Mouse (Mus musculus): Measurements from ENCODE around the gene Ddx46. TPM values are rescaled to one million over a fixed set of nuclear protein-coding genes. Genes with fewer than 3 reads are reported as not detected.
"Not testable (repeated sequence)": the region's sequence is repeated elsewhere in the genome, so short reads cannot be mapped to it uniquely, and the experiment has no call there.

The Ddx46 gene
- polyA plus RNA-seq, 1 experiment from 2014 or later = 43.2 TPM

GRCm38 (mm10) chr13:55606899-55607623 lies 27.8 kb upstream of the Ddx46 start:
- Histone ChIP-seq H3K4me1 (peaks cover 10% of the 10 kb centered on the region; the same call in 1 of the 2 replicates), H3K4me2 (no peak overlapping the region), H3K36me3 (peaks cover 71% of the 10 kb centered on the region), H3K4me3 (no peak overlapping the region), H3K9me3 (no peaks in the 10 kb centered on the region), H3K27ac (no peak overlapping the region), H3K9ac (peak overlapping the region; percentile 11; the same call in 1 of the 2 replicates), H3K27me3 (no peaks in the 10 kb centered on the region)
- WGBS = 82% methylated on average over 10 of the region's 10 CpGs
- ATAC-seq (ENCODE audit: insufficient number of reproducible peaks, insufficient read depth, low FRiP score, low TSS enrichment, low read depth) = no peak

GRCm38 (mm10) chr13:55607624-55608006 lies 27.2 kb upstream of the Ddx46 start:
- no peak overlapping the region for H3K4me2 ChIP-seq
- no peak for ATAC-seq (ENCODE audit: insufficient number of reproducible peaks, insufficient read depth, low FRiP score, low TSS enrichment, low read depth)
- H3K27me3 ChIP-seq = no peaks in the 10 kb centered on the region
- H3K27ac ChIP-seq = no peak overlapping the region
- H3K9ac ChIP-seq = 0 out of 2 replicates have a peak overlapping the region, but pooled peaks have one; percentile 11
- H3K9me3 ChIP-seq = no peaks in the 10 kb centered on the region
- H3K36me3 ChIP-seq = peaks cover 71% of the 10 kb centered on the region
- H3K4me3 ChIP-seq = no peak overlapping the region
- WGBS = 97% methylated on average over 2 of the region's 2 CpGs
- H3K4me1 ChIP-seq = peaks cover 13% of the 10 kb centered on the region; the same call in 1 of the 2 replicates

GRCm38 (mm10) chr13:55611996-55612395 lies 22.8 kb upstream of the Ddx46 start:
- ATAC-seq (ENCODE audit: insufficient number of reproducible peaks, insufficient read depth, low FRiP score, low TSS enrichment, low read depth) = no peak
- Histone ChIP-seq H3K27ac (no peak overlapping the region), H3K9ac (no peak overlapping the region), H3K4me1 (peaks cover 13% of the 10 kb centered on the region; the same call in 1 of the 2 replicates), H3K9me3 (no peaks in the 10 kb centered on the region), H3K4me2 (no peak overlapping the region), H3K36me3 (peaks cover 43% of the 10 kb centered on the region), H3K4me3 (no peak overlapping the region), H3K27me3 (no peaks in the 10 kb centered on the region)
- WGBS = 35% methylated on average over 7 of the region's 7 CpGs

GRCm38 (mm10) chr13:55613471-55613870 lies 21.4 kb upstream of the Ddx46 start:
- Histone ChIP-seq H3K4me2 (no peak overlapping the region), H3K4me1 (peaks cover 13% of the 10 kb centered on the region; the same call in 1 of the 2 replicates), H3K27me3 (no peaks in the 10 kb centered on the region), H3K36me3 (peaks cover 28% of the 10 kb centered on the region), H3K27ac (no peak overlapping the region), H3K9me3 (no peaks in the 10 kb centered on the region), H3K4me3 (no peak overlapping the region), H3K9ac (no peak overlapping the region)
- 47% methylated on average over 5 of the region's 5 CpGs for WGBS
- no peak for ATAC-seq (ENCODE audit: insufficient number of reproducible peaks, insufficient read depth, low FRiP score, low TSS enrichment, low read depth)

DNA sequence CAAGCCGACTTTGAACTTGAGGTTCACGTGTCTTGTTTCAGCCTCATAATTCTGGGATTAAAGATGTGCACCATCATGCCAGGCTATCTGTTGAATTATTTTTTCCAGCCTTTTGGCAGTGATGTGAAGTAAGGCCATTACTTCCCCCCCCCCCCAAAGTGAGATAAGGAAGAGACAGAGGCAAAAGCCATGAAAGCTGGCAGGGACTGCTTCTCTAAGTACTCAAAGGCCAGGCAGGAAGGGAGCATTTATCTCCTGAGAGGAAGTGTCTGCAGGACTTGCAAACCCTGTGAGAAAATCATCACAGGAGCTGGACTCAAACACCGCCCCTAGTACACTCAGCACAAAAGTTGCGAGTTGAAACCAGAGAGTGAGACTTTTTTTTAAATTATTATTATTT lies 15.5 kb upstream of the Ddx46 start:
- peaks cover 15% of the 10 kb centered on the region for H3K4me1 ChIP-seq
- no peak overlapping the region for H3K4me3 ChIP-seq
- H3K9me3 ChIP-seq = no peaks in the 10 kb centered on the region
- H3K27me3 ChIP-seq = no peaks in the 10 kb centered on the region
- WGBS = 94% methylated on average over 4 of the region's 4 CpGs
- no peak for ATAC-seq (ENCODE audit: insufficient number of reproducible peaks, insufficient read depth, low FRiP score, low TSS enrichment, low read depth)
- H3K9ac ChIP-seq = no peak overlapping the region
- H3K4me2 ChIP-seq = no peak overlapping the region
- no peak overlapping the region for H3K27ac ChIP-seq
- no peaks in the 10 kb centered on the region; the same call in 1 of the 2 replicates for H3K36me3 ChIP-seq

GRCm38 (mm10) chr13:55620275-55620674 lies 14.6 kb upstream of the Ddx46 start:
- 69% methylated on average over 2 of the region's 2 CpGs for WGBS
- Histone ChIP-seq H3K27me3 (no peaks in the 10 kb centered on the region), H3K9ac (no peak overlapping the region), H3K9me3 (no peaks in the 10 kb centered on the region), H3K36me3 (peaks cover 8% of the 10 kb centered on the region), H3K4me1 (peaks cover 22% of the 10 kb centered on the region), H3K4me3 (no peak overlapping the region), H3K27ac (no peak overlapping the region), H3K4me2 (no peak overlapping the region)
- ATAC-seq (ENCODE audit: insufficient number of reproducible peaks, insufficient read depth, low FRiP score, low TSS enrichment, low read depth) = no peak

GRCm38 (mm10) chr13:55622156-55622648 lies 12.6 kb upstream of the Ddx46 start:
- H3K4me2 ChIP-seq = peak overlapping the region; percentile 86
- peak overlapping the region; percentile 86 for H3K4me3 ChIP-seq
- peak overlapping the region; percentile 90 for H3K27ac ChIP-seq
- not testable (repeated sequence) for ATAC-seq (ENCODE audit: insufficient number of reproducible peaks, insufficient read depth, low FRiP score, low TSS enrichment, low read depth); H3K27me3 ChIP-seq; H3K9me3 ChIP-seq
- WGBS = 24% methylated on average over 20 of the region's 20 CpGs
- H3K9ac ChIP-seq = peak overlapping the region; percentile 84
- peaks cover 26% of the 10 kb centered on the region for H3K4me1 ChIP-seq
- peaks cover 21% of the 10 kb centered on the region for H3K36me3 ChIP-seq

GRCm38 (mm10) chr13:55622649-55623541 lies 11.9 kb upstream of the Ddx46 start, which contains the start of gene Caml:
Gene Caml, plus strand, starts transcription at chr13:55623005.
- ATAC-seq (ENCODE audit: insufficient number of reproducible peaks, insufficient read depth, low FRiP score, low TSS enrichment, low read depth) = peak; percentile 96

GRCm38 (mm10) chr13:55635146-55635571 lies 332 bp downstream of the Ddx46 start:
- WGBS = under 1% methylated on average over 32 of the region's 40 CpGs

More at GRCm38 (mm10) chr13:55622649-55623541, 11.9 kb upstream of the Ddx46 start, which contains the start of gene Caml:
- peak within 1 kb of the TSS; percentile 90 for H3K27ac ChIP-seq
- H3K9ac ChIP-seq = peak within 1 kb of the TSS; percentile 84
- H3K9me3 ChIP-seq = no peaks in the 10 kb centered on the region
- H3K4me3 ChIP-seq = peak within 1 kb of the TSS; percentile 86
- peaks cover 25% of the 10 kb centered on the region for H3K36me3 ChIP-seq
- no peaks in the 10 kb centered on the region for H3K27me3 ChIP-seq
- peak within 1 kb of the TSS; percentile 86 for H3K4me2 ChIP-seq
- peaks cover 26% of the 10 kb centered on the region for H3K4me1 ChIP-seq
- under 1% methylated on average over 59 of the region's 59 CpGs for WGBS

DNA sequence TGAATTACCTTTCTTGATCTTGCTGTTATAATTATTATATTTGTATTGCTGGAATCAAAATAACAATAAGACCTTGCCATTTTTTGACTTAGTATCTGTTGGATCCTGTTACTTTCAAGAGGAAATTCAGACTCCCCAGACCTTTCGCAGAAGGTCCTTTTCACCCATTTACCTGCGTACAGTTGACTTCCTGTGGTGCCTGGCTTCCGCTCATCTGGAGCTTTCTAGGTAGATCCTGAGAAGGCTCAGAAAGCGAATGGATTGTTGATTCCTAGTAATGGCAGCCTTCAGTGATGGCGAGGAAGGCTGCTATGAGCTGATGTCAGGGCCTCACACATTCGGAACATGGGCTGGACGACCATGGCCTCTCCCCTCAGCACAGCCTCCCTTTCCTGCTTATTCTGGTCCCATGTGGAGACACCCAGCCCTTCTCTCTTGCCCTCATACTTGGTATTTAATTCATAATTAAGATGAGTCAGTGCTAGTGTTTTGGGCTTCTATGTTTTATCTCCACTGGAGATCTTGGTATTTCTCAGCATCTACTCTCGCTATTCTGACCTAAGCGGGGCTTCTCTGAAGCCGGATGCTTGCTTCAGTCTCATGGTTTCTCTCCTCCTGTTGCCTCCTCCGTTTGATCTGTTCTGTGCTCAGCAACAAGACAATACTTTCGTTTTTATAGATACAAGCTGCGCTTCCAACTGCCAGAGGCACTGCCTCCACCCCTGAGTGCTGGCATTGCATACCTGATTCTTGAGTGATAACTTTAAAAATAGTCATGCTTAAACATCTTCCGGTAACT lies 1.6 kb downstream of the Ddx46 start:
- 88% methylated on average over 14 of the region's 14 CpGs for WGBS
- Histone ChIP-seq H3K27ac (no peak overlapping the region), H3K4me1 (peaks cover 11% of the 10 kb centered on the region), H3K9ac (no peak overlapping the region), H3K4me2 (peak overlapping the region; percentile 80), H3K4me3 (peak overlapping the region; percentile 99), H3K36me3 (peaks cover 54% of the 10 kb centered on the region), H3K27me3 (no peaks in the 10 kb centered on the region), H3K9me3 (no peaks in the 10 kb centered on the region)
- no peak for ATAC-seq (ENCODE audit: insufficient number of reproducible peaks, insufficient read depth, low FRiP score, low TSS enrichment, low read depth)

More at GRCm38 (mm10) chr13:55635146-55635571, 332 bp downstream of the Ddx46 start:
- H3K9me3 ChIP-seq = no peaks in the 10 kb centered on the region
- no peaks in the 10 kb centered on the region for H3K27me3 ChIP-seq
- ATAC-seq (ENCODE audit: insufficient number of reproducible peaks, insufficient read depth, low FRiP score, low TSS enrichment, low read depth) = 0 out of 2 replicates have a peak, but pooled peaks have one; percentile 48
- H3K4me3 ChIP-seq = peak overlapping the region; percentile 99
- peaks cover 59% of the 10 kb centered on the region for H3K36me3 ChIP-seq
- peak overlapping the region; percentile 55; the same call in 1 of the 2 replicates for H3K27ac ChIP-seq
- peak overlapping the region; percentile 80 for H3K4me2 ChIP-seq
- H3K4me1 ChIP-seq = peaks cover 11% of the 10 kb centered on the region
- H3K9ac ChIP-seq = peak overlapping the region; percentile 93
